Mouse (Mus musculus) spleen, adult 18-20 months (tissue): Measurements from ENCODE around the gene Ifngr1.

Source experiments
- DNase-seq, 2 experiments: peaks; one replicate each; pipeline ENCODE4 v3.0.0; 2022; ENCODE audit warnings: mixed read lengths in 2 of 2

Ifngr1 gene

GRCm38 (mm10) chr10:19591641-19592441 is at the start of gene Ifngr1:
TSS of gene Ifngr1 (plus strand) at chr10:19591949.
- DNase-seq = peak; percentile 100

GRCm38 (mm10) chr10:19546825-19547224 is 44.9 kb upstream of the Ifngr1 start:
- DNase-seq = no peak

- DNase-seq = no peak
Measured at GRCm38 (mm10) chr10:19548016-19548415, 43.7 kb upstream of the Ifngr1 start.

- DNase-seq = no peak
Measured at GRCm38 (mm10) chr10:19548491-19548890, 43.3 kb upstream of the Ifngr1 start.

GRCm38 (mm10) chr10:19551585-19551984 is 40.2 kb upstream of the Ifngr1 start:
- DNase-seq = no peak

GRCm38 (mm10) chr10:19553857-19554256 is 37.9 kb upstream of the Ifngr1 start:
- DNase-seq = no peak

- DNase-seq = no peak
Measured at GRCm38 (mm10) chr10:19557696-19558095, 34.1 kb upstream of the Ifngr1 start.

GRCm38 (mm10) chr10:19559565-19560165 is 32.1 kb upstream of the Ifngr1 start:
- no peak for DNase-seq

- DNase-seq = no peak
Measured at GRCm38 (mm10) chr10:19562598-19562997, 29.2 kb upstream of the Ifngr1 start.

GRCm38 (mm10) chr10:19563443-19563861 is 28.3 kb upstream of the Ifngr1 start:
- no peak for DNase-seq

- DNase-seq = no peak
Measured at GRCm38 (mm10) chr10:19567481-19567880, 24.3 kb upstream of the Ifngr1 start.

GRCm38 (mm10) chr10:19570288-19570687 is 21.5 kb upstream of the Ifngr1 start:
- no peak for DNase-seq

GRCm38 (mm10) chr10:19570716-19571115 is 21.0 kb upstream of the Ifngr1 start:
- DNase-seq = no peak

GRCm38 (mm10) chr10:19577571-19577970 is 14.2 kb upstream of the Ifngr1 start:
- no peak for DNase-seq

- DNase-seq = no peak
Measured at GRCm38 (mm10) chr10:19578001-19578400, 13.7 kb upstream of the Ifngr1 start.

GRCm38 (mm10) chr10:19578409-19578986 is 13.3 kb upstream of the Ifngr1 start:
- DNase-seq = no peak

- DNase-seq = no peak
Measured at GRCm38 (mm10) chr10:19580660-19581059, 11.1 kb upstream of the Ifngr1 start.

- DNase-seq = no peak
Measured at GRCm38 (mm10) chr10:19581844-19582582, 9.7 kb upstream of the Ifngr1 start.

- DNase-seq = no peak
Measured at GRCm38 (mm10) chr10:19582806-19583430, 8.8 kb upstream of the Ifngr1 start.

- DNase-seq = peak; percentile 53 to 62
Measured at GRCm38 (mm10) chr10:19584064-19584463, 7.7 kb upstream of the Ifngr1 start.

- DNase-seq = no peak
Measured at GRCm38 (mm10) chr10:19584846-19585245, 6.9 kb upstream of the Ifngr1 start.

- no peak for DNase-seq
Measured at GRCm38 (mm10) chr10:19585860-19586259, 5.9 kb upstream of the Ifngr1 start.

- no peak for DNase-seq
Measured at GRCm38 (mm10) chr10:19587281-19587680, 4.5 kb upstream of the Ifngr1 start.
